Mouse (Mus musculus): ENCODE results near the gene Sema4g. TPM values are rescaled to one million over a fixed set of nuclear protein-coding genes. Genes with fewer than 3 reads are reported as not detected.

Gene Sema4g
- total and polyA plus RNA-seq, 2 experiments from 2014 or later: 0.14 to 1.1 TPM

- peaks cover 26% of the 10 kb centered on the region for H3K4me1 ChIP-seq (ENCODE audit: control insufficient read depth, insufficient read depth)
- 2% methylated on average over 13 of the region's 13 CpGs for WGBS
Measured at GRCm38 (mm10) chr19:45018351-45018831, 29.5 kb downstream of the Sema4g start.

GRCm38 (mm10) chr19:45020348-45020747 lies 31.4 kb downstream of the Sema4g start:
- 0 out of 2 replicates have a peak overlapping the region, but pooled peaks have one; percentile 29 for H3K9ac ChIP-seq (replicated peaks; ENCODE audit: low read depth, low read length)
- peak; percentile 66 for DNase-seq (ENCODE audit: low spot score)
- peak overlapping the region; percentile 4; the same call in 1 of the 2 replicates for H3K4me3 ChIP-seq (ENCODE audit: low read depth, low read length)
- WGBS: 42% methylated on average over 6 of the region's 6 CpGs
- no peak for ATAC-seq (ENCODE audit: insufficient read depth, low read depth)
- H3K4me2 ChIP-seq (ENCODE audit: low read depth, low read length): peak overlapping the region; percentile 42
- peaks cover 17% of the 10 kb centered on the region for H3K4me1 ChIP-seq (ENCODE audit: control insufficient read depth, insufficient read depth)
- peaks cover 24% of the 10 kb centered on the region for H3K36me3 ChIP-seq (replicated peaks; ENCODE audit: control insufficient read depth, insufficient read depth, low read length)
- no peaks in the 10 kb centered on the region for H3K27me3 ChIP-seq (ENCODE audit: control insufficient read depth, insufficient read depth, low read length)
- TF ChIP-seq CTCF (IDR thresholded peaks at IDR 0.05; ENCODE audit: low read depth) (no peak), EP300 (IDR thresholded peaks at IDR 0.05; ENCODE audit: low read depth) (no peak)
- H3K9me3 ChIP-seq (replicated peaks; ENCODE audit: control insufficient read depth, low read length): no peaks in the 10 kb centered on the region
- H3K27ac ChIP-seq (ENCODE audit: low read depth): peak overlapping the region; percentile 27; the same call in 1 of the 2 replicates

More at GRCm38 (mm10) chr19:45018351-45018831, 29.5 kb downstream of the Sema4g start:
- Histone ChIP-seq H3K9me3 (replicated peaks; ENCODE audit: control insufficient read depth, low read length) (no peaks in the 10 kb centered on the region), H3K27me3 (ENCODE audit: control insufficient read depth, insufficient read depth, low read length) (no peaks in the 10 kb centered on the region), H3K9ac (replicated peaks; ENCODE audit: low read depth, low read length) (peak overlapping the region; percentile 94), H3K4me2 (ENCODE audit: low read depth, low read length) (peak overlapping the region; percentile 91), H3K4me3 (ENCODE audit: low read depth, low read length) (peak overlapping the region; percentile 73), H3K27ac (ENCODE audit: low read depth) (peak overlapping the region; percentile 97), H3K36me3 (replicated peaks; ENCODE audit: control insufficient read depth, insufficient read depth, low read length) (peaks cover 7% of the 10 kb centered on the region)
- ATAC-seq (ENCODE audit: insufficient read depth, low read depth) (no peak), DNase-seq (ENCODE audit: low spot score) (no peak)
- TF ChIP-seq EP300 (IDR thresholded peaks at IDR 0.05; ENCODE audit: low read depth) (no peak), CTCF (IDR thresholded peaks at IDR 0.05; ENCODE audit: low read depth) (no peak)

- 0 out of 2 replicates have a peak overlapping the region, but pooled peaks have one; percentile 42 for H3K4me2 ChIP-seq (ENCODE audit: low read depth, low read length)
- H3K4me3 ChIP-seq (ENCODE audit: low read depth, low read length): no peak overlapping the region
- no peak overlapping the region for H3K27ac ChIP-seq (ENCODE audit: low read depth)
- no peaks in the 10 kb centered on the region for H3K27me3 ChIP-seq (ENCODE audit: control insufficient read depth, insufficient read depth, low read length)
- H3K4me1 ChIP-seq (ENCODE audit: control insufficient read depth, insufficient read depth): peaks cover 17% of the 10 kb centered on the region
- no peaks in the 10 kb centered on the region for H3K9me3 ChIP-seq (replicated peaks; ENCODE audit: control insufficient read depth, low read length)
- ATAC-seq (ENCODE audit: insufficient read depth, low read depth) (no peak), DNase-seq (ENCODE audit: low spot score) (no peak)
- 0 out of 2 replicates have a peak overlapping the region, but pooled peaks have one; percentile 29 for H3K9ac ChIP-seq (replicated peaks; ENCODE audit: low read depth, low read length)
- 71% methylated on average over 15 of the region's 15 CpGs for WGBS
- H3K36me3 ChIP-seq (replicated peaks; ENCODE audit: control insufficient read depth, insufficient read depth, low read length): peaks cover 34% of the 10 kb centered on the region
- TF ChIP-seq CTCF (IDR thresholded peaks at IDR 0.05; ENCODE audit: low read depth) (no peak), EP300 (IDR thresholded peaks at IDR 0.05; ENCODE audit: low read depth) (no peak)
Measured at GRCm38 (mm10) chr19:45021362-45021761, 32.5 kb downstream of the Sema4g start.

GRCm38 (mm10) chr19:45023993-45024392 lies 35.1 kb downstream of the Sema4g start:
- Histone ChIP-seq H3K4me2 (ENCODE audit: low read depth, low read length) (no peak overlapping the region), H3K36me3 (replicated peaks; ENCODE audit: control insufficient read depth, insufficient read depth, low read length) (peaks cover 49% of the 10 kb centered on the region), H3K4me1 (ENCODE audit: control insufficient read depth, insufficient read depth) (peaks cover 17% of the 10 kb centered on the region), H3K9ac (replicated peaks; ENCODE audit: low read depth, low read length) (no peak overlapping the region), H3K27ac (ENCODE audit: low read depth) (no peak overlapping the region), H3K9me3 (replicated peaks; ENCODE audit: control insufficient read depth, low read length) (no peaks in the 10 kb centered on the region), H3K4me3 (ENCODE audit: low read depth, low read length) (no peak overlapping the region), H3K27me3 (ENCODE audit: control insufficient read depth, insufficient read depth, low read length) (no peaks in the 10 kb centered on the region)
- TF ChIP-seq CTCF (IDR thresholded peaks at IDR 0.05; ENCODE audit: low read depth) (no peak), EP300 (IDR thresholded peaks at IDR 0.05; ENCODE audit: low read depth) (no peak)
- ATAC-seq (ENCODE audit: insufficient read depth, low read depth) (no peak), DNase-seq (ENCODE audit: low spot score) (no peak)
- 77% methylated on average over 11 of the region's 11 CpGs for WGBS

- 89% methylated on average over 20 of the region's 20 CpGs for whole genome bisulfite sequencing
- Histone ChIP-seq H3K4me1 (ENCODE audit: control insufficient read depth, insufficient read depth) (peaks cover 17% of the 10 kb centered on the region), H3K9ac (replicated peaks; ENCODE audit: low read depth, low read length) (no peak overlapping the region), H3K27me3 (ENCODE audit: control insufficient read depth, insufficient read depth, low read length) (no peaks in the 10 kb centered on the region), H3K36me3 (replicated peaks; ENCODE audit: control insufficient read depth, insufficient read depth, low read length) (peaks cover 49% of the 10 kb centered on the region), H3K27ac (ENCODE audit: low read depth) (no peak overlapping the region), H3K9me3 (replicated peaks; ENCODE audit: control insufficient read depth, low read length) (no peaks in the 10 kb centered on the region), H3K4me2 (ENCODE audit: low read depth, low read length) (no peak overlapping the region), H3K4me3 (ENCODE audit: low read depth, low read length) (no peak overlapping the region)
- TF ChIP-seq EP300 (IDR thresholded peaks at IDR 0.05; ENCODE audit: low read depth) (no peak), CTCF (IDR thresholded peaks at IDR 0.05; ENCODE audit: low read depth) (no peak)
- ATAC-seq (ENCODE audit: insufficient read depth, low read depth) (no peak), DNase-seq (ENCODE audit: low spot score) (no peak)
Measured at GRCm38 (mm10) chr19:45024775-45025174, 35.9 kb downstream of the Sema4g start.

Measured in heart, postnatal 0 days (tissue).